Mouse (Mus musculus): ENCODE data around the gene Nkx2-2. TPM values are rescaled to one million over a fixed set of nuclear protein-coding genes. Genes with fewer than 3 reads are reported as not detected.

Gene Nkx2-2
- polyA plus RNA-seq, 1 experiment from 2014 or later = not detected

DNA sequence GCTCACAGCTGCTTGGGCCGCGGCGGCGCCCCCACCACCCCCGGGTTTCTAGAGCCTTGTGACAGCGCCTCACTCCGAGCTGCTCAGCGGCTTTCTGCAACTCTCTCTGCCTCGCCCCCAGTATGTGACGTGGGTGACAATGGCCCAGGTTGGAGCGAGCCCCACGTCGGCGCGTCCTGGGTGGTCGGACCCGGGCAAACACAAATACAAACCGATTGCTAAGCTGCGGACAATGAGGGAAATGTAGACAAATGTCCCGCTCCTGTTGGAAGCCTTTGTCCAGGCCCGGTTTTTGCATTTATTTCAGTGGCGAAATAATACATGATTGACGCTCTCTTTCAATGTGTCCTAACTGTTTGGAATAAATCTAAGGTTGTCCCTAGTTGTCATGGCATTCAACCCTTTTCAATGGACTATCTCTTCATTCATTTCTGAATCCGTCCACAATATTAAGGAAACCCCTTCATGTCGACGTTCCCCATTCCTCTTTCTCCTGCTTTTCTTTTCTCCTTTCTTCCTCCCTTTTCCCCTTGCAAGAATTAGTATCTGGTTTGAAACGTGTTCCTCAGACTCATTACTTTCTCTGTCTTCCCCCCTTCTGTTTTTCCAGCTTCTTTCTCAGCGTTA is 5.9 kb downstream of the Nkx2-2 start:
- no peaks in the 10 kb centered on the region for H3K36me3 ChIP-seq
- no peak overlapping the region for H3K4me3 ChIP-seq
- ATAC-seq (ENCODE audit: insufficient number of reproducible peaks, insufficient read depth, low FRiP score, low TSS enrichment, low read depth) = no peak
- H3K9ac ChIP-seq = no peak overlapping the region
- H3K4me1 ChIP-seq = peaks cover 27% of the 10 kb centered on the region
- WGBS = 2% methylated on average over 28 of the region's 28 CpGs
- H3K27me3 ChIP-seq = peaks cover 96% of the 10 kb centered on the region
- no peaks in the 10 kb centered on the region for H3K9me3 ChIP-seq
- no peak overlapping the region for H3K4me2 ChIP-seq
- H3K27ac ChIP-seq = no peak overlapping the region

DNA sequence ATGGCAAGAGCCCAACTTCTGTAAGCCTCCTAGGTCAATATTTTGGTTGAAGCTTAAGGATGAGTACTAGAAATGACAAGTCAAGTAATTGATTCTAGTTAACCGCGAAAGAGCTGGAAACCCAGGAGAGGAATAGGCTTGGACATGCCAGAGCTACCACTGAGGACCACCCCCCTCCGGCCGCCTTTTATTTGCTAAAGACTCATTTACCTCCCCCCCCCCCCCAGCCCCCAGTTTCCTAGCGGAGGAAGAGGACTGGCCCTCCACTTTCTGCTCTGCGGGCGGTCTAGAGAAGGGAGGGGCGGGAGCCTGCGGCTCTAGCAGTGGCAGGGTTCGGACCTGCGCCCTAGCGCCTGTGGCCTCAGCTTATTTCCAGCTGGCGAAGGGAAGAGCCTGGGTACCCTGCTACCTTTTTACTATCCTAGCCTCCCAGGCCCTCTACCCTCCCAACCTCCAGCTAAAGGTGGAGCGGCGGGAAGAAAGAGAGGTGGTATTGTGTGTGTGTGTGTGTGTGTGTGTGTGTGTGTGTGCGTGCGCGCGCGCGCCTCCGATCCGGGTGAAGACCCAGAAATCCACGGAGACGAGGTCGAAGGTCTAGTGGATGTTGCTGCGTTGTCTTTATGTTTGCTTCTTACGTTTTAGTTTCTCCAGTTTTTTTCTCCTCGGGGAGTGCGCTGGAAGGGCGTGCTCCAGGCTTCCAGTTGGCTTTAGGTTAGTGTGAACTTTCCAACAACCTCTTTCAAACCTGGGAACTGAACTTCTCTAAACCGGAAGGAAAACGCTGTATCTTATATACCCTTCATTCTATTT is 6.8 kb downstream of the Nkx2-2 start:
- Histone ChIP-seq H3K27me3 (peaks cover 96% of the 10 kb centered on the region), H3K4me2 (peak overlapping the region; percentile 14; the same call in 1 of the 2 replicates), H3K9me3 (no peaks in the 10 kb centered on the region), H3K4me3 (no peak overlapping the region), H3K4me1 (peaks cover 26% of the 10 kb centered on the region), H3K9ac (no peak overlapping the region), H3K36me3 (no peaks in the 10 kb centered on the region), H3K27ac (no peak overlapping the region)
- 0 out of 2 replicates have a peak, but pooled peaks have one; percentile 38 for ATAC-seq (ENCODE audit: insufficient number of reproducible peaks, insufficient read depth, low FRiP score, low TSS enrichment, low read depth)
- WGBS = under 1% methylated on average over 32 of the region's 33 CpGs

DNA sequence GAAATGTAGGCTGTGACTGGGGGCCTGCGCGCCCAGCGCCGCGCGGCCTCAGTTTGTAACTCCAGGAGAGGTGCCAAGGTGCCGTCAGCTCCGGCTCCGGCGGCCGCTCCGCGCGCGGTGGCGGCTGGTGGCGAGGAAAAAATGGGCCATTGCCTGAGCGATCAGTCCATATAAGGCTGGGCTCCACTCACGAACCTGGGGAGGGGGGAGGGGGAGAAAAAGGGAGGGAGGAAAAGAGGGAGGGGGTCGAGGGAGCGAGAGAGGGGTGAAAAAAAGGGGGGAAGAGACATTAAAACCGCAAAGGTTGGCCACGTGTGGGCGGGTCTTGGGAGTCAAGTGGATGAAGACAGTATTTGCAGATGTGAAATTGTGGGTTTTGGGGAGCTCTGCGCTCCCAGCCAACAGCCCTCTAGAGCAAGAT is 7.8 kb downstream of the Nkx2-2 start:
- no peak overlapping the region for H3K9ac ChIP-seq
- H3K4me2 ChIP-seq = no peak overlapping the region; the same call in 1 of the 2 replicates
- no peaks in the 10 kb centered on the region for H3K36me3 ChIP-seq
- H3K27me3 ChIP-seq = peaks cover 97% of the 10 kb centered on the region
- H3K27ac ChIP-seq = no peak overlapping the region
- H3K9me3 ChIP-seq = no peaks in the 10 kb centered on the region
- WGBS = 0% methylated on average over 25 of the region's 25 CpGs
- ATAC-seq (ENCODE audit: insufficient number of reproducible peaks, insufficient read depth, low FRiP score, low TSS enrichment, low read depth) = no peak
- H3K4me1 ChIP-seq = peaks cover 26% of the 10 kb centered on the region
- H3K4me3 ChIP-seq = no peak overlapping the region

DNA sequence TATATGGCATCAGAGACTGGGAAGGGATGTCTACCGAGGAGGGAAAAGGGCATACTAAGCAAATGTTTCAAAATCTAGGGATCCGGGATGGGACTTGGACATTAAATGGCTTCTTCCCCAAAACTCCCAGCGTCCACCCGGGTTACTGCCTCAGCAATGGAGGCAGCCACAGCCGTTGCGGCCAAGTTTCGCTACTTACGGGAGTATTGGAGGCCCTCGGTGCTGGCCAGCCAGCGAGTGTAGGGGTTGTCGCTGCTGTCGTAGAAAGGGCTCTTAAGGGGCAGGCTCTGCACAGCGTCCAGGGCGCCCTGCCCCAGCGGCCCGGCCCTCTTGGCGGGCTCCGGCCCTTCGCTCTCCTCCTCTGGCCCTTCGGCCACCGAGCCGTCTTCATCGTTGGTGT is 8.5 kb downstream of the Nkx2-2 start:
- peaks cover 97% of the 10 kb centered on the region for H3K27me3 ChIP-seq
- no peak overlapping the region for H3K4me3 ChIP-seq
- peaks cover 26% of the 10 kb centered on the region for H3K4me1 ChIP-seq
- no peaks in the 10 kb centered on the region for H3K9me3 ChIP-seq
- H3K27ac ChIP-seq = no peak overlapping the region
- ATAC-seq (ENCODE audit: insufficient number of reproducible peaks, insufficient read depth, low FRiP score, low TSS enrichment, low read depth) = no peak
- WGBS = under 1% methylated on average over 23 of the region's 23 CpGs
- H3K4me2 ChIP-seq = no peak overlapping the region
- H3K9ac ChIP-seq = no peak overlapping the region
- no peaks in the 10 kb centered on the region for H3K36me3 ChIP-seq

DNA sequence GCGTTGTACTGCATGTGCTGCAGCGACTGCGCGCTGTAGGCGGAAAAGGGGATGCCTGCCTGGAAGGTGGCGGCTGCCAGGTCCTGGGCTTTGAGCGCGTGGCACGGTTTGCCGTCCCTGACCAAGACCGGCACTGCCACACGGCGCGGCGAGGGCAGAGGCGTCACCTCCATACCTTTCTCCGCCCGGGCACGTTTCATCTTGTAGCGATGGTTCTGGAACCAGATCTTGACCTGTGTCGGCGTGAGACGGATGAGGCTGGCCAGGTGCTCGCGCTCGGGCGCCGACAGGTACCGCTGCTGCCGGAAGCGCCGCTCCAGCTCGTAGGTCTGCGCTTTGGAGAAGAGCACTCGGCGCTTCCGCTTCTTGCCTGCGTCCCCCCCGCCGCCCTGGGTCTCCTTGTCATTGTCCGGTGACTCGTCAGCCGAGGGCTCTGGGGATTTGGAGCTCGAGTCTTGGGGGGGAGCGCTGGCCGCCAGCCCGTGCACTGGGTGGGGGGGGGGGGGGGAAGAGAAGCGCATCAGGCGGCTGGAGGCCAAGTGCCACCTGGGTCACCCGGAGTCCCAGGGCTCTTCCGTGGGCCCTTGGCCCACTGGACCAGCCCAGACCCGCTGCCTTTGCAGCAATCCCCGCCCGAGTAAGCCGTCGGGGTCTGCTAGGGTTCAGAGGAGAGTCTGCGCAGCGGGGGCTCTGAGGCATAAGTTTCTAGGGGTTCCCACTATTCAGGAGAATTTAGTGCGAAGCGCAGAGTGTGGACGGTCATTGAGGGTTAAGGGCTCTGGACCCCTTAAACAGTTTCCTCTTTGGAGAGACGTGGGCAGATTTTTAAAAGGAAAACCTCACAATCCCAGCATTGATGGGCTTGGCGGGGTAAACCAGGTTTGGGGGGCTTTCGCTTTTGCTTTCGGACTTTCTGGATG is 9.7 kb downstream of the Nkx2-2 start:
- Histone ChIP-seq H3K9me3 (no peaks in the 10 kb centered on the region), H3K9ac (no peak overlapping the region), H3K4me1 (peaks cover 26% of the 10 kb centered on the region), H3K27me3 (peaks cover 97% of the 10 kb centered on the region), H3K4me2 (peak overlapping the region; percentile 47), H3K4me3 (peak overlapping the region; percentile 28), H3K27ac (no peak overlapping the region), H3K36me3 (no peaks in the 10 kb centered on the region)
- ATAC-seq (ENCODE audit: insufficient number of reproducible peaks, insufficient read depth, low FRiP score, low TSS enrichment, low read depth) = no peak
- WGBS = 1% methylated on average over 59 of the region's 65 CpGs

DNA sequence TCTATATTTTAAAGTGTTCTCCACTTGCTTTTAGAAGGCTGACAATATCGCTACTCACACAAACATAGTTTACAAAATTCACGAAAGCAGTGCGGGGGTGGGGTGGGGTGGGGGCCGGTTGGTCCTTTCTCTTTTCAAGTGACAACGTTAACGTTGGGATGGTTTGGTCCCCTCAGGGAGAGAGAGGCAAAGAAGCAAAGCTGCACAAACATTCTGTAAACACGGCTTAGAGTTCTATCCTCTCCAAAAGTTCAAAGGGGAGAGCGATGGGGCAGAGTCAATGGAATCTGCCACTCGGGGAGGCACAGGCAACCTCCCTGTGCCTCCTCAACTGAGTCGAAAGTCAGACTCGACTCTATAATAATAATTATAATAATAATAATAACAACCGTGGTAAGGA is 10.5 kb downstream of the Nkx2-2 start:
- peaks cover 28% of the 10 kb centered on the region for H3K4me1 ChIP-seq
- H3K4me2 ChIP-seq = peak overlapping the region; percentile 47
- no peak overlapping the region for H3K27ac ChIP-seq
- H3K27me3 ChIP-seq = peaks cover 97% of the 10 kb centered on the region
- peak overlapping the region; percentile 28 for H3K4me3 ChIP-seq
- WGBS = under 1% methylated on average over 12 of the region's 12 CpGs
- H3K9me3 ChIP-seq = no peaks in the 10 kb centered on the region
- no peaks in the 10 kb centered on the region for H3K36me3 ChIP-seq
- no peak for ATAC-seq (ENCODE audit: insufficient number of reproducible peaks, insufficient read depth, low FRiP score, low TSS enrichment, low read depth)
- no peak overlapping the region for H3K9ac ChIP-seq

DNA sequence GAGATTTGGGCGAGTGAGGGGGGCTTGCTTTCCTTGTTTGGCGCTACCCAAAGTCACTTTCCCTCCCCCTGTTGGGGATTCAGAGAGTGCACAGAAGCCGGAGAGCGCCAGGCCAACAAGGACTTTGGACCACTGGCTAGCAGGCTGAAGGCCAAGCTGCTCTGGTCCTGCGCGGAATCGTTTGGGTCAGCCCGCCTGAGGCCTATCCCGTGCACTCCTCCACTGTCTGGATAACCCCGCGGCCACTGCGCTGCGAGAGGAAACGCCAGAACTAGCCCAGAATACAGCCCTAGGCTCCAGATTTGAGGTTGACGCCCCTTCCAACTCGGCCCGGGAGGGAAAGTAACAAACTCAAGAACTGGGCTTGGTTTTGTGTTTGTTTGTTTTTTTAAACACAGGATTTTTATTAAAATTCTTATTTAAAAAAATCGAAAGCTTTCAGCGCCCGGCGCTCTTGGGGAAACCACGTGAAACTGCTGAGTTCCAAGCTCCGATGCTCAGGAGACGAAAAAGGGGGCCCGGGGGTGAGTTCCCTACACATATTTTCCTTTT is 11.3 kb downstream of the Nkx2-2 start:
- H3K36me3 ChIP-seq = no peaks in the 10 kb centered on the region
- H3K9ac ChIP-seq = no peak overlapping the region
- no peak overlapping the region for H3K4me3 ChIP-seq
- H3K9me3 ChIP-seq = no peaks in the 10 kb centered on the region
- H3K27me3 ChIP-seq = peaks cover 96% of the 10 kb centered on the region
- 5% methylated on average over 25 of the region's 25 CpGs for WGBS
- ATAC-seq (ENCODE audit: insufficient number of reproducible peaks, insufficient read depth, low FRiP score, low TSS enrichment, low read depth) = no peak
- H3K27ac ChIP-seq = no peak overlapping the region
- no peak overlapping the region for H3K4me2 ChIP-seq
- H3K4me1 ChIP-seq = peaks cover 29% of the 10 kb centered on the region

DNA sequence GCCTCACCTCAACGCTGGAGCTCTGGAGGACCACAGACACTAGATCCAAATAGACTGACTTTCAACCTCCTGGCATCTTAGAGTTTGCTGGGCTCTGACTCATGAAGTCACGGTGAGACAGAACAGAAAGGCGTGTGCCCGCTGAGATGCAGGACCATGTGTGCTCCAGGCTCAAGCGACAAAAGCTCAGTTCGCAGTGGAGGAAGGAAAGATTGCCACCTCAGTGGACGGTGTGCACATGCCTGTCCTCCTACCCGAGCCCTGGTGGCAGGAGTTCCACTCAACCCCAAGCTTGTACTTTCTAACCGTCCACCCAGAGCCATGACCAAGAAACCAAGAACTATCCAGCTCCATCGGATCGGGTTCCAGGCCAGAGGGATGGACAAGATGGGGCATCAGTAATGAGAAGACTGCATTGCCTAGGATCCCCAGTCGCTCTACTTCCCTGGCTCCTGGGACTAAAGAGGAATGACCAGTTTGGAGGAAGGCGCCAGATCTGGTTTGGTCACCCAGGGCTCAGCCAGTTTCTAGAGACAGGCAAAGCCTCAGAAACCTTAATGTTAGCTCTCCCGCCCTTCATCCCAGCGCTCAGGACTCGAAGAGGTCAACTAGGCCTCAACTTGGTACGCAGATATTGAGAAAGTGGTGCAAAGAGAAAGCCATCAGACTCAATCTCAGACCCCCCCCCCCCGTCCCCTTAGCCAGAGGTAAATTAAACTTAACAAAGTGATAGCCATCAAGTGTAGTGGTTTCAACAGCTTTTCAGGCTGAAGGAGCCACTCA is 11.9 kb downstream of the Nkx2-2 start:
- Histone ChIP-seq H3K27me3 (peaks cover 92% of the 10 kb centered on the region), H3K9me3 (no peaks in the 10 kb centered on the region), H3K27ac (no peak overlapping the region), H3K4me3 (no peak overlapping the region), H3K4me2 (no peak overlapping the region), H3K9ac (no peak overlapping the region), H3K4me1 (peaks cover 23% of the 10 kb centered on the region), H3K36me3 (no peaks in the 10 kb centered on the region)
- 9% methylated on average over 18 of the region's 18 CpGs for WGBS
- no peak for ATAC-seq (ENCODE audit: insufficient number of reproducible peaks, insufficient read depth, low FRiP score, low TSS enrichment, low read depth)

DNA sequence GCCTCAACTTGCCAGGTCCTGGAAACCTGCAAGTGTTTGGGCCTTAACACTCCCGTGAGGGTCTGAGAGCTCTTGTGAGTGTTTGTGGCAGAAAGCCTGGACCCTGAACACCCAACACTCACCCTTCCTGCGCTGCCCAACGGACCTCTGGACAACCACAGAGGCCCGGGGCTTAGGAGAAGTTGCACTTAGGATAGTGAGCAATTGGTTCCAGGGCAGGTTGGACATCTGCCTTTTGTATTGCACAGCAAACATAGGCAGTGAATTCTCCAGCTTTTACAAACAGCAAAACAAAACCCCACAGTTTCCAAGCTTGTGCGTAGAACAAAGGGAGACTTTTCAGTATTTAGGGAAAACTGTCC is 12.8 kb downstream of the Nkx2-2 start:
- Histone ChIP-seq H3K4me2 (no peak overlapping the region), H3K36me3 (no peaks in the 10 kb centered on the region), H3K4me3 (no peak overlapping the region), H3K4me1 (peaks cover 23% of the 10 kb centered on the region), H3K9me3 (no peaks in the 10 kb centered on the region), H3K27ac (no peak overlapping the region), H3K9ac (no peak overlapping the region), H3K27me3 (peaks cover 91% of the 10 kb centered on the region)
- no peak for ATAC-seq (ENCODE audit: insufficient number of reproducible peaks, insufficient read depth, low FRiP score, low TSS enrichment, low read depth)
- WGBS = 7% methylated on average over 5 of the region's 5 CpGs

DNA sequence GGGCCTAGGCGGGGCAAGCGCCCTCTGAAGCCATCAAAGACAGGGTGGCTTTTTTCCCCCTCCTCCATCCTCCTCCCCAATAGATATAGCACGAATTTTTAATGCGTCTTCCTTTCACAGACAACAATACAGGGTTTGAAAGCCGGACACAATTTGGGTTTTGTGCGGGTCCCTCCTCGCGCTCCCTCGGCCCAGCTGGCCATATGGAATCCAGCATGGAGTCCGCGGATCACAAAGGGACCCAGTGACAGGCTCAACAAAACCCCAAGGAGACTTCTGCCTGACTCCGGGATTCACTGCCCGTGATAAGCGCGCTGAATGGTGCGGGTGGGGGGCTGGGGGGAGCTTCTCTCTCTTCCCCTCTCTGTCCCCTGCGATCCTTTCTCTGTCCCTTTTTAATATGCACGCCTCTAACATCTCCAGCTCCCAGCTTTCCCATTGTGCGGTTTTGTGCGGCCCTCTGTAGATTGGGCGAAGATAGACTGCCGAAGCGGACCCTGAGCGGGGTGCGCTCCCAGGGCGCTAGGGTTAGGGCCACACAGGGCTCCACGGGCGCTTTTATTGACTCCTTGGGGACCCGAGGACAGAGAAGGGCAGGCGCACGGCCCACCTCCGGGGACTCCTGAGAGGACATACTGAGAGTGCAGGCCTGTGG is 13.3 kb downstream of the Nkx2-2 start:
- peaks cover 87% of the 10 kb centered on the region for H3K27me3 ChIP-seq
- no peak for ATAC-seq (ENCODE audit: insufficient number of reproducible peaks, insufficient read depth, low FRiP score, low TSS enrichment, low read depth)
- 3% methylated on average over 31 of the region's 32 CpGs for WGBS
- H3K4me3 ChIP-seq = no peak overlapping the region
- no peak overlapping the region for H3K4me2 ChIP-seq
- no peak overlapping the region for H3K9ac ChIP-seq
- no peaks in the 10 kb centered on the region for H3K36me3 ChIP-seq
- no peak overlapping the region for H3K27ac ChIP-seq
- H3K4me1 ChIP-seq = peaks cover 18% of the 10 kb centered on the region
- H3K9me3 ChIP-seq = no peaks in the 10 kb centered on the region
